In the genomic region with DNA sequence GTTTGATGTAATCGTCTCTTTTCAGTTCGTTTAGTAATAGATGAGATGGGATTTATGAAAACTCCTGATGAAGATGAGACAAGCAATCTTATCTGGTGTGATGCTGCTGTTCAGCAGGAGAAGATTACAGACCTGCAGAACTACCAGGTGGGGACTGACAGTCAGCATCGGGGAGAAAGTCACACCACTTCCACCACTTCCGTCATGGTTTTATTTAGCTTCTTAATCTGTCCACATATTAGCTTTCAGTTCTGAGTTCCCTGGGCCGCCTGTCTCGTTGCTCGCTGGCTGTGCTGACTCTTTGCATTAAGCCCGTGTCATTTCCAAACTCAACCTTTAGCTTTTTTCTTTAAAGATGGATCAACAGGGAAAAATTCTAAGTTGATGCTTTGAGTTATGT, we compare ENCODE assay signal across 22 mouse cellular contexts. TPM values are rescaled to one million over a fixed set of nuclear protein-coding genes. Genes with fewer than 3 reads are reported as not detected.
DNase-seq lines count a peak whose midpoint lies in the region; ATAC-seq and TF ChIP-seq lines count a peak whose summit lies in the region.
"Had no signal": no experiment of that assay in that cellular context is flagged by ENCODE, and none has a peak within 500 bp of the region (broad histone marks: within the 10 kb centered on the region; RNA-seq: fewer than 3 reads in every experiment).

No protein-coding gene starts in this region.

- H3K27ac ChIP-seq in gastrocnemius, adult 2 months, result peak overlapping the region; percentile 85
- H3K27ac ChIP-seq in hindbrain, embryonic 14.5 days, result no peak overlapping the region

- no peaks in the 10 kb centered on the region for H3K9me3 ChIP-seq in hindbrain, embryonic 14.5 days (ENCODE audit: control insufficient read depth, low read length)
- H3K9me3 ChIP-seq: G1E had no signal

- no peak overlapping the region for H3K4me2 ChIP-seq in hindbrain, embryonic 14.5 days (replicated peaks)

- peak overlapping the region; percentile 44 for H3K4me3 ChIP-seq in gastrocnemius, adult 2 months
- H3K4me3 ChIP-seq in hindbrain, embryonic 14.5 days (replicated peaks; ENCODE audit: low read length), result no peak overlapping the region

- ATAC-seq in hindbrain, embryonic 14.5 days (ENCODE audit: low FRiP score), result no peak
- ATAC-seq: activated CD4-positive, CD25-positive, alpha-beta regulatory T cell, adult 4 months; CD4-positive, CD25-positive, alpha-beta regulatory T cell, adult 4 months; Patski had no signal

- H3K9ac ChIP-seq in hindbrain, embryonic 14.5 days, result no peak overlapping the region

- H3K4me1 ChIP-seq in hindbrain, embryonic 14.5 days (replicated peaks; ENCODE audit: control insufficient read depth, insufficient read depth, low read length), result no peaks in the 10 kb centered on the region

- intact Hi-C loops in gastrocnemius, adult 2 months (cut with DNase I), result loop anchor here (2.0 to 5.0 kb wide), 2 partner anchors 44 to 84 kb away; a partner anchor contains a TSS

- peak; percentile 56 for DNase-seq in gastrocnemius, adult 18-20 months (ENCODE audit: low spot score)
- DNase-seq in gastrocnemius, postnatal 4 days (ENCODE audit: low spot score in 2 of 2), result no peak
- DNase-seq in gastrocnemius, adult 2 months, result peak; percentile 36
- no peak for DNase-seq in gastrocnemius, postnatal 10 days
- DNase-seq in skeletal muscle tissue, adult 2 months (ENCODE audit: low read depth, low spot score), result peak; percentile 59
- no peak for DNase-seq in hindbrain, embryonic 14.5 days (ENCODE audit: low spot score)
- DNase-seq: adrenal gland, adult 2 months; adrenal gland, adult 8-10 months; adrenal gland, postnatal 10 days; adrenal gland, postnatal 14 days; adrenal gland, postnatal 25 days; adrenal gland, postnatal 36 days; B cell, adult 2 months; cerebellum, adult 11 months; cerebellum, adult 11-12 months; cerebellum, adult 18-20 months had no signal

- 91% methylated on average over 8 of the region's 8 CpGs for WGBS in hindbrain, embryonic 14.5 days

- TF ChIP-seq CTCF in gastrocnemius, adult 2 months (IDR thresholded peaks at IDR 0.05), result no peak

- H3K36me3 ChIP-seq in hindbrain, embryonic 14.5 days (replicated peaks; ENCODE audit: control insufficient read depth, insufficient read depth), result peaks cover 10% of the 10 kb centered on the region; the same call in 1 of the 2 replicates
- H3K36me3 ChIP-seq: G1E had no signal

- H3K27me3 ChIP-seq in hindbrain, embryonic 14.5 days (ENCODE audit: control insufficient read depth, insufficient read depth, low read length), result no peaks in the 10 kb centered on the region
- H3K27me3 ChIP-seq: CH12.LX, Patski had no signal

RNA-seq across cellular contexts. Expression of a gene that starts 44.4 kb away (rescaled TPM):
- 100 to 1,000 TPM in 1 of 2 experiments, 10 to 100 TPM in 1; 96.7 to 130 TPM for total RNA-seq in gastrocnemius, adult 18-20 months (2021)
- 1 to 10 TPM; 7.7 to 9.2 TPM for total RNA-seq in gastrocnemius, postnatal 4 days (2021)
- total RNA-seq in gastrocnemius, adult 2 months (2021), result 100 to 1,000 TPM in 1 of 2 experiments, 10 to 100 TPM in 1; 63.7 to 165 TPM
- 10 to 100 TPM; 12.4 to 13.2 TPM for total RNA-seq in gastrocnemius, postnatal 10 days (2021)
- 8.8 and 10.2 TPM in 2 replicates for polyA plus RNA-seq in hindbrain, embryonic 14.5 days (2014; fragmentation: Nextera tagmentation; extraction: Ambion mirVana)
- total RNA-seq: MEL had no signal
- polyA plus RNA-seq: activated CD4-positive, CD25-positive, alpha-beta regulatory T cell, adult 4 months; CD4-positive, CD25-positive, alpha-beta regulatory T cell, adult 4 months; G1E had no signal

Comparison
In these comparisons a context has a peak if more than half of its experiments do, and no peak if none do; other contexts are left out.
1. DNase-seq: peak in gastrocnemius, adult 18-20 months (single experiment), gastrocnemius, adult 2 months (single experiment) and skeletal muscle tissue, adult 2 months (single experiment); none in gastrocnemius, postnatal 4 days (0 of 2), gastrocnemius, postnatal 10 days (single experiment) and hindbrain, embryonic 14.5 days (single experiment).
2. RNA of a gene that starts 44.4 kb away (total RNA-seq): 63.7 to 165 TPM in gastrocnemius, adult 2 months and 96.7 to 130 TPM in gastrocnemius, adult 18-20 months; 12.4 to 13.2 TPM in gastrocnemius, postnatal 10 days and 7.7 to 9.2 TPM in gastrocnemius, postnatal 4 days; every median in the first group is over 4 times any median in the second.